Mouse (Mus musculus) thymus, postnatal 36 days (tissue): Measurements from ENCODE around the gene Trmt112.

Experiments
- DNase-seq, 2 experiments: peaks; one replicate each; pipeline ENCODE4 v3.0.0; 2022; ENCODE audit warnings: mixed read lengths in 2 of 2

Trmt112 gene

DNA sequence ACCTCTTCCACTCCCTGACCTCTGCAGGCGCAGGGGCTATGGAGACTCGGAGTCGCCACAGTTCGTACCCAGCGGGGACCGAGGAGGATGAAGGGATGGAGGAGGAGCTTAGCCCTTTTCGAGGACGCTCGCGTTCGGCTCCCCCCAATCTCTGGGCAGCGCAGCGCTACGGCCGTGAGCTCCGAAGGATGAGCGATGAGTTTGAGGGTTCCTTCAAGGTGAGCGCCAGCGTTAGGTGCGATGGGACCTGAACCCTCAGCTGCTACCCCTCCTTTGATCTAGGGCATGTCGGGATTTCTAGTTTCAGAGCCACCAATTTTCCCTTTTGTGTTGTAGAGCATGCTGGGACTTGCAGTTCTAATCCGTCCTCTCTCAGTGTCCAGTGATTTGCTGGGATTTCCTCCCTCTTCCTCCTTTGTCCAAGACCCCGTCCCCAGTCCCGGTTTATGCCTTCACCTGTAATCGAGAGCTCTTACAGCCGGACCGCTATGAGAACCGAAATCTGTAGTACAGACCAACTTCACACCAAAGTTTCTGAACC is 41.2 kb downstream of the Trmt112 start:
- DNase-seq, result peak; percentile 41 to 57

DNA sequence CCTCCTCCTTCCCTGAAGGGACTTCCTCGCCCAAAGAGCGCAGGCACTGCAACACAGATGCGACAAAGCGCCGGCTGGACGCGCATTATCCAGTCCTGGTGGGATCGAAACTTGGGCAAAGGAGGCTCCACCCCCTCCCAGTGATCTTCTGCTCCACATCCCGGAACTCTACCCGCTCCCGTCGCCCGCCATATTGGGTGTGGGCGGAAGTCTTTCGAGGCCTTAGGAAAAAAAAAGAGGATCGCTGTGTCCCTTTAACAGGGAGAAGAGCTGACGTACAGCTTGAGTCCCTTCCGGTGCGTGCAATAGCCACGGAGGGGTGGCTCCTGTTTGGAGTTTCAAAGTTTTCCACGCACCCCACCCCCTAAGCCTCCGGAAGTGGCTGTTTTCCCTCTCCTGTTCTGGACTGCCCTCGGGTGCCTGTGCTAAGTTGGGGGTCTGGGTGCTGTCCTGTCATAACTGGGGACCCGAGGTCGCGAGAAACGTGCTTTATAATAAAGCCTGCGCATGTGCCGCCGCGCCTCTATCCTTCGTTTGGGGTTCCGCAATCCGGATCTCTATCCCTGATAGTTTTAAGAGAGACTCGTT is 42.0 kb downstream of the Trmt112 start:
- peak; percentile 84 to 85 for DNase-seq

DNA sequence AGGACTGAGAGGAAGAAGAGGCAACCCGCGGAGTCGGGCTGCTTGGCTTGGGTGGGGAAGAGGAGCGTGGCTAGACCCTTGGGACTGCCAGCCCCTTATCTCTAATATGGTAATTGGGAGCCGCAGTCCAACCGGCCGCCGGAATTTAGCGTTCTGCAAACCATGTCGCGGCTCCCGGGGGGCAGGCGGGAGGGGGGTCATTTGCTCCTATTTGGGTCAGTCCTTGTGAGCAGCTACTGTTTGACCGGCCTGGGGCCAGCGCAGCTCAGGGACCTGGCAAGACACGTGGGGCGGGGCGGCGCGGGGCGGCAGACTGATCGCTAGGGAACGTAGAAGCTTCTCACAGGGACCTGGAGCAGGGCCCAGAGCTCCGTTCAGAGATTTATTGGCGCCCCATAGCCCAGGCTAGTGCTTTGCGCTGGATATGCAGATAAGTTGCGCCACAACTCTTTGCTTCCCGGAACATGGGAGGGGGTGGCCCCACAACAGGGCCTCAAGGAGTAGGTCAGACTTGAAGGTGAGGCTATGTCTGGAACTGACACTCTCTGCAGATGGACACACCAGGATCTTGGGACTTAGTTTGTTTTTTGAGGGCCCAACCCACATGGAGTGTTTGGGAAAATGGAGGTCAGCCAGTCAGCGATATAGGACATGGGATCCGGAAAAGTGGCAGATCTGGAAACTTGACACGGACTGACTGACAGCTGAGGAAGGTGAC is 42.7 kb downstream of the Trmt112 start:
- peak; percentile 51 to 66 for DNase-seq

DNA sequence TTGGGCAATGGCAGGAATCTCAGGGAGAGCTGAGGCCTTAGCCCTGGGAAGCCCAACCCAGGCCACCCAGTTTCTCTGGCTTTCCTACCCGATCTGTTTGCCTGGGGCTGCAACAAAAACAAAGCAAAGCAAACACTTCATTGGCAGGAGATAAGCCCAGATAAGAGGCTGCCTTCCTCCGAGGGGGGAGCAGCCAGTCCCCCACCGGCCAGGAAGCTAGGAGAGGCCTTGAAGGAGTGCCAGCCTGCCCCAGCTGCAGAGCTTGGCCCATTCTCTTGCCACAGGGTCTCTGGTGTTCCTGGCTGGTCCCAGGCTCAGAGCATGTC is 43.2 kb downstream of the Trmt112 start:
- peak; percentile 28 to 55 for DNase-seq

DNA sequence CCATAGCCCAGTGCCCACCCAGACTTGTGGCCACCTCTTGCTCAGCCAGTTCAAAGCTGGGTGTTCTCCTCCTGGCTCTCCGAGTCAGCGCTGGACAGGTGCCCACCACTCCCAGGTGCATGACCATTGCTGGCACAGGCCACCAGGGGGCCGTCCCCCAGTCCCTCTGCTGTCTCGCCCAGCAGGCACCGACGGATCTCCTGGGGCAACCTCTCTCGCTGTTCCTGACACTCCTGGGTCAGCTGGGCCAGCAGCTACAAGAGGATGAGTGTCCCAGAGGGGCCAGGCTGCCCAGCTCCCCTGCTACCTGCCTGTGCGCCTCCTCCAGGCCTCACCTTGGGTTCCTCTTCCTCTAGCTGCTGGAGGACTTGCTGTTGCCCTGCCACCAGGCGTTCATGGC is 44.5 kb downstream of the Trmt112 start:
- DNase-seq, result peak; percentile 33 to 52

DNA sequence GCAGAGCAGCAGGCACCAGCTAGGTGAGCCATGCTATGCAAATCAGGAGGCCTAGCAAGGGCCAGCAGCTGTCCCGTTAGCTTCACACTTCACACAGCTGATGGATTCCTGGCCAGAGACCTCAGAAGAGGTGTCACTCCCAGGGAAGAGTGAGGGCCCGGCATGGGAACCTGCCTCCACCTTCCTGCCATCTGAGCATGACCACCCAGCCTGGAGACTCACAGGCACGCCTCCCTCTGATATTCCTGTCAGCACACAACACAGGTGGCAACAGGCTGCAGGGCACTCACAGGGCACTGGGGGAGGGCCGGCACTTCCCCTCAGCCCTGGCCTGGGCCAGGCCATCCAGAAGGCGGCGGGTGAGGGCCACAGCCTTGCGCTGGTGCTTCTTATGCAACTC is 45.9 kb downstream of the Trmt112 start:
- DNase-seq, result no peak

DNA sequence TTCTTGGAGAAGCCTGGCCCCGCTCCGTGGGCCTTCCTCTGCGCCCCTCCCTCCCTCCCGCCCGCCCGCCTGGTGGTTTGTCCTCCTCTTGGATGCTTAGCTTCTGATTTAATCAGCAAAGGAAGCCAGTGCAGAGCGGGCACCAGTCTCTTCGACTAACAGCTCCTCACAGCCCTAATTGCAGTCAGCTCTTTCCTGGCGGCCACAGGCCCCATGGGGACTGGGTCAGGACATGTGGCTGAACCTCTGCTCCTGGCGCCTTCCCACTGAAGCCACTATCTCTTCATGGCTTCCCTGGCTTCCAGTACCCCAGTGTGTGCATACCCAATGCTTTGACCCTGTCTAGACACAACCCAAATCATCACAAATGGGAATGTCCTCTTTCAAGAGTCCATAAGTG is 47.0 kb downstream of the Trmt112 start:
- DNase-seq, result no peak
